Mouse (Mus musculus) spleen, adult 18-20 months (tissue): ENCODE data around the gene Atp1a3.
A peak's percentile ranks its signal among the peaks of the same experiment; 100 is the strongest.

Experiments
- DNase-seq, 2 experiments: peaks; one replicate each; pipeline ENCODE4 v3.0.0; 2022; ENCODE audit warnings: mixed read lengths in 2 of 2

Atp1a3 gene

GRCm38 (mm10) chr7:25003291-25003690 is 2.5 kb downstream of the Atp1a3 start:
- DNase-seq = no peak

DNA sequence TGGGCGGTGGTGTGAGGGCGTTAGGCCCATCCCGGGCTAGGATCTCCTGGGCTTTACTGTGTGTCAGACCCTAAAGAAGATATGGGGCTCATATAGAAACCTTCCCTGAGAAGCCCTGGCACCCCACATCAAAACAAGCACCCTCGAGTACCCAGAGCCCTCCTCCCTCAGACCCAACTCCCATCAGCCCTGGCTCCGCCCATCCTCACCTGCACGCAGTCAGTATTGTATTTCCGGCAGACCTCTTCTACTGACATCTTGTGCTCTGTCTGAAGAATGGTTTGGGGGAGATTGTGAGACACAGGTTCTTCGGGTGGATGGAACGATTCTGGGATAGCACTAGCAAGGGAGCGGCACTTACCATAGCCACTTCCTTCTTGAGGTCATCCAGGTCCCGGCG is 5.0 kb downstream of the Atp1a3 start:
- no peak for DNase-seq

GRCm38 (mm10) chr7:25000211-25000610 is 5.5 kb downstream of the Atp1a3 start:
- no peak for DNase-seq

GRCm38 (mm10) chr7:24993081-24993480 is 12.7 kb downstream of the Atp1a3 start:
- no peak for DNase-seq

DNA sequence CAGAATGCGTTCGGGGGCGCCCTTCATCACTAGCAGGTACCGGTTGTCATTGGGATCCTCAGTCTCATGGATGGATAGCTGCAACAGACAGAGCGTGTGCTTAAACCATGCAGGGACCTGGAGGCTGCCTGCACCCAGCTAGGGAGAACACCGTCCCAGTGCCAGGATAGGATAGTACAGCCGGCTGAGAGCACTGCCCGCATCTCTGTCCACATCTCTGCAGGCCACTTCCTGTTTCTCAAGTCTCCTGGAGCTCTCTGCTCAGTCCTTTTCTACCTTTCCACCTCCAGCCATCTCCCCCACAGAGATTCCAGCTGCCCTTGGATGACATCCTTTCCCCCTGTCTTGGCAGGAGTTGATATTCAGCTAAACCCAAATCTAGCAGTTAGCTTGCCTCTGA is 15.3 kb downstream of the Atp1a3 start:
- no peak for DNase-seq

DNA sequence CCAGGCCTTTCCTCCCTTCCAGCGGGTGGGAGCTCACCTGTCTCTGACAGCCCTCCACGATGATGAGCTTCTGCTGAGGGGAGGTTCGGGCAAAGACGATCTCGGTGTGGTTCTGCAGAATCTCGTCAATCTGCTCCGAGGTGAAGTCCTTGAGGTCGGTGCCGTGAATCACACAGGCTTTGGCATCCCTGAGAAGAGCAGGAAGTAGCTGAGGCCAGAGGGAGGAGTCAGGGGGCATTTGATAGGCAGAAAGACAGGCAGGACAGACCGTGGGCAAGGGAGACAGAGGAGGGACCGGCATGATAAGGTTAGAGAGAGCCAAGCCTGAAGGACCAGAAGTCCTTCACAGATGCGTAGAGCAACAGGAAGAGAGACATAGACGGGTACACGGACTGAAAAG is 17.8 kb downstream of the Atp1a3 start:
- DNase-seq = no peak

GRCm38 (mm10) chr7:24985799-24986198 is 20.0 kb downstream of the Atp1a3 start:
- no peak for DNase-seq

- no peak for DNase-seq
Measured at GRCm38 (mm10) chr7:24984307-24984706, 21.5 kb downstream of the Atp1a3 start.

DNA sequence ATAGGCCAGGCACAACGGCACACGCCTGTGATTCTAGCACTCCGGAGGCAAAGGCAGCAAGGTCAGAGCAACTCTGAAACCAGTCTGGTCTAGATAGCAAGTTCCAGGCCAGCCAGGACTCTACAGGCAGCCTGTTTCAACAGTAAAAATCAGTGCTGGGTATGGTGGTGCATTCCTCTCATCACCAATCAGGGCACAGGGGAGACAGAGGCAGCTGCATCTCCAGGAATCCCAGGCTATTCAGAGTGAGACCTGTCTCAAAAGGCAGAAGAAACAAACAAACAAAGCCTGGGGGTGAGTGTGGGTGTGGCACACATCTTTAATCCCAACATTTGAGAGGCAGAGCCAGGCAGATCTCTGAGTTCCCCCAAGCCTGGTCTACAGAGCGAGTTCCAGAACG is 22.4 kb downstream of the Atp1a3 start:
- DNase-seq = no peak

DNA sequence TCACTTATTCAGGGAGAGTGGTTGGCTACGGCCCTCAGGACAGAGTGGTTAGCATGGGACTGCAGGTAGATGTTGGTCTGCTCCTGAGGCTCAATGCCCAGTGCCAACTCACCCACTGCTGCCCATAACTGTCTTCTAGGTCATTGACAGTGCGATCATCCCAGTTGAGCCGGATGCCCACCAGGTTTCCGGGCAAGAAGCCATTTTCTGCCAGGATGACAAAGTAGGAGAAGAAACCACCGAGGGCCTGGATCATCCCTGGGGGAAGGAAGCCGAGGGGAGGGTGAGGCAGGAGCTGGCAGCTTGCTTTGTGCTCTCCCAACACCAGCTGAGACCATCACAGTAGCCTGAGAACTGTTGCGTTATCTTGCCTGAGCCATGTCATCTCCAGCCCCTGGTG is 25.3 kb downstream of the Atp1a3 start:
- DNase-seq = no peak

DNA sequence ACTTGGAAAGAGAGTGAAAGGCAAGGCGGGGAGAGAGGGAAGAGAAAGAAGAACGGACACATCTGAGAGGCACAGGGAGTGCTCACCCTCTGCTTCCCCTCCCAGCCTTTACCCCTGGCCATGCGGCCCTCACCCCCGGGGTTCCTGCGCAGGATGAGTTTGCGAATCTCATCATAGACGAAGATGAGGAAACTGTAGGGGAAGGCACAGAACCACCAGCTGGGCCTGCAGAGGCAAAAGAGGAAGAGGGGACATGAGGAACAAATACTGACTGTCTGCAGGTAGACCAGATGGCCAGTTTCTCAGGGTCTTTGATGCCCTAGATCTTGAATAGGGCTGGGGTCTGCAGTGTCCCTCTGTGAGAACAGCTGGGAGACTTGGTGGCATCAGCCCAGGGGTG is 27.0 kb downstream of the Atp1a3 start:
- no peak for DNase-seq

DNA sequence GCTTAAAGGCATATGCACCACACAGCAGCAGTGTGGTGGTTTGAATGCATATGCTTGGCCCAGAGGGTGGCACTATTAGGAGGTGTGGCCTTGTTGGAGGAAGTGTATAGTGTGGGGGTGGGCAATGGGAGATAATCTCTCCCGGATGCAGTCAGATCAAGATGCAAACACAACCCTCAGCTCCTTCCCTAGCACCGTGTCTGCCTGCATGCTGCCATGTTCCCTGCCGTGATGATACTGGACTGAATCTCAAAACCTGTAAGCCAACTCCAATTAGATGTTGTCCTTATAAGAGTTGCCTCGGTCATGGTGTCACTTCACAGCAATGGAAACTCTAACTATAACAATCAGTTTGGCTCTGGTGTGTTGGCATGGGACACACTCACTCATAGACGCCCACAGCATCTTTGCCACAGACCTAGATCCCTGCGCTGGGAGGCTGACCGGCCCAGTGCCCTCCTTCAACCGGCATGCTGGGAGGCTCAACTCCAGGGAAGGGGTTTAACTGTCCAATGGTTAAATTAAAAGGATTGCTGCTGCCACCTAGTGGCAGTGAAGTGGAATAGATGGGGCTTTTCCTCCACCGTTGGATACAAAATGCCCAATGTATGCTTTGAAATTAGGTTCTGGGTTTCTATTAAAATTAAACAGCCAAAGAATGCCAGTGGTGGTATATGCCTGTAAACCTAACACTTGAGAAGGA is 30.7 kb downstream of the Atp1a3 start:
- DNase-seq = peak in 1 of 2 experiments; percentile 38

DNA sequence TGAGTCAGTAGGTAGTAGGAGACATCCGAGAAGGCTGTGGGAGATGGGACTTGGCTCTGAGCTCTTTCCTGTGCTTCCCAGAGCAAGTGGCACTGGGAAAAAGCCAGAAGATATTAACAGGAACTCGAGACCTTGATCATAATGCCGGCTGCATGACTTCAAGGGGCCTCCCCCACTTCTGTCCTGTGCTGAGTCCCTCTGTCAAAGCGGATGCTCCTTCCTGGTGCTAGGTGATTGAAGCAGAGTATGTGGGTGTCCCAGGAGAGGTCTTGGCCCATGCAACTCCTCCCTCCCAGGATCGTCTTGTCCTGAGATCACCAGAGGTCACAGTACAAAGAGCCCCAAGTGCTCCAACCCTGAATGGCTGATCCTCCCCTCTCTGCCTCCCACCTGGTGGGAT is 31.9 kb downstream of the Atp1a3 start:
- no peak for DNase-seq

- DNase-seq = no peak
Measured at GRCm38 (mm10) chr7:24973208-24973607, 32.5 kb downstream of the Atp1a3 start.

DNA sequence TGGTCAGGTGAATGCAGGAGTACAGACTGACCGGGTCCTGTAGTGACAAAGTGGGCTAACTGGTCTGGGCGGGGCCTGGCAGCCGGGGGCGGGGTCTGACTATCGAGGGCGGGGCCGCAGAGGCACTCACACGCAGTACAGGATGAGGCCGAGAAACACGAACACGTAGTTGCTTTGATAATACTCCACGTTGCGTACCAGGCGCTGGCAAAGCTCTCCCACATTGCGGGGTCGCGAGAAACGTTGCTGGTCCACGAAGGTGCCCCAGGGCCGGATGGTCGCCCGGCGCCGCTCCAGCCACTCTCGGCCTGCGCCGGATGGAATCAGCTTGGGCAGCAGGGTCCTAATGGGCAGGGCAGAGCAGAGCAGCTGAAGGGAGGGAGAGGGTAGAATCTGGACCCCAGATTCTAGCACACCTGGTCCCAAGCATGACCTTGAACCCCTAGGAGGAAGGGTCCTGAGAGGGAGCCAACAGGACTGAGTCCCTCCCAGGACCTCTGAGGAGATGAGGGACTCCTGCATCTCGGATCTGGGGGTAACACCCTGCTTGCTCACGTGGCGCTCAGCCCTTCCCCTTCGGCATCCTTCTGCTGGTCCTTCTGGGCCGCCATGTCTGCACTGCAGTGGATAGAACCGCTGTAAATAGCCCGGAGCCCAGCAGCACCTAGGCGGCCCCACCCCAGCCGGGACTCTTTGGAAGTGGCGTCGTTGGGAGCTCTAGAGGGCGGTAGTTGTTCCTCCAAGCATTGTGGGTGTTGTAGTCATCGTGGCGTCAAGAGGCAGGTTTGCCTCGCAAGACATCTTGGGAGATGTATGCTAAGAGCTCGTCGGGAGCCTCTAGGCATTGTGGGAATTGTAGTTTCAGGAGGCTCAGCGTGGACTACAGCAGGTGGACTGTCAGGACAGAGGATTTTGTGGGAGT is 33.5 kb downstream of the Atp1a3 start, which contains the start of gene Rabac1:
Gene Rabac1, minus strand, starts transcription at position 783 of the 922 bp plus-strand sequence.
- DNase-seq = peak; percentile 79 to 86

DNA sequence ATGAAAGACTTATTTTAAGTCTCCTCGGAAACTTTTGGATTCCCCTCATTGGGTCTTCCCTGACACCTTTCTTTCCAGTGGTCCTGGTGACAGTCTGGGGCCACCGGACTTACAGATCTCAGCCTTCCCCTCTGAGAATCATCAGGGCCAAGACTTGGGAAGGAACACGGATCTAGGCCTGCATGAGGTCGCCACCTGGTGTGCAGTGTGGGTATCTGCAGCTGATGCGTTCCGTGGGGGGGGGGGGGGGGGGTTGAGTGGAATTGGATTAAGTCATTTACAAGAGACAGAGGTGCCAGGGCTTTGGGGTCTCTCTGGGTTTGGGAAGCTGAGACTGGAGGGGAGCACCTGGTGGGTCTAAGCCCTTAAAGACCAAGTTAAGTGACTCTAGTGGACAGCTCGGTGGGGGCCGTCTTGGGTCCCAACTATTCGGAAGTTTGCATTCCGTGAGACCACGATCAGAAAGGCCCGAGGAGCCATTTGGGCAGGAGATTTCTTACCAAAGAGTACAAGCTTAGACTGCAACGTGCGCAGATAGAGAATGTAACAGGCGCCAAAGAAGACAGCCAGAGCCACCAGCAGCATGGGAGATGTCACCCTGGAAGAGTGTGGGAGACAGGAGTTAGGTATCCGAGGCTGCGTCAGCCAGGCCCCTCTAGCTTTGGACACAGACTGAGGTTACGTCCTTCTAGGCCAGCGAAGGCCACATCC is 34.3 kb downstream of the Atp1a3 start:
- DNase-seq = no peak

GRCm38 (mm10) chr7:24970341-24970740 is 35.4 kb downstream of the Atp1a3 start:
- no peak for DNase-seq

DNA sequence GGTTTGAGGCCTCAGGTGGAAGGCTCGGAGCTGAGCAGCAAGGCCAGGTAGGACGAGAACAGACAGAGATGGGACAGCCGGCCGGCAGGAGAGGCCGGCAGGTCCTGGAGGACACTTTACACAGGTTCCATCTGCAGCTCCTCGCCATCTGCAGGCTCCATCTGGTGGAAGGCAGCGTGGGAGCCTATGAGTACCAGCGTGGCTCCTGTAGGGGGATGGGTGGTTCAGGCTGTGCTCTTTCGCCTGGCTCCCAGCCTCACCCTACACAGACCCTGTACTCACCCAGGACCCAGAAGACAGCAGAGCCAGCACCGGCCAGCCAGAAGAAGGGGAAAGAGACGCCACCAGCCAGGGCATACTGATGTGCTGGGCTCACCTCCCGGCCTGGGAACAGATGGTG is 36.0 kb downstream of the Atp1a3 start:
- no peak for DNase-seq

- DNase-seq = no peak
Measured at GRCm38 (mm10) chr7:24968463-24968862, 37.3 kb downstream of the Atp1a3 start.

GRCm38 (mm10) chr7:24967966-24968365 is 37.8 kb downstream of the Atp1a3 start:
- DNase-seq = no peak

DNA sequence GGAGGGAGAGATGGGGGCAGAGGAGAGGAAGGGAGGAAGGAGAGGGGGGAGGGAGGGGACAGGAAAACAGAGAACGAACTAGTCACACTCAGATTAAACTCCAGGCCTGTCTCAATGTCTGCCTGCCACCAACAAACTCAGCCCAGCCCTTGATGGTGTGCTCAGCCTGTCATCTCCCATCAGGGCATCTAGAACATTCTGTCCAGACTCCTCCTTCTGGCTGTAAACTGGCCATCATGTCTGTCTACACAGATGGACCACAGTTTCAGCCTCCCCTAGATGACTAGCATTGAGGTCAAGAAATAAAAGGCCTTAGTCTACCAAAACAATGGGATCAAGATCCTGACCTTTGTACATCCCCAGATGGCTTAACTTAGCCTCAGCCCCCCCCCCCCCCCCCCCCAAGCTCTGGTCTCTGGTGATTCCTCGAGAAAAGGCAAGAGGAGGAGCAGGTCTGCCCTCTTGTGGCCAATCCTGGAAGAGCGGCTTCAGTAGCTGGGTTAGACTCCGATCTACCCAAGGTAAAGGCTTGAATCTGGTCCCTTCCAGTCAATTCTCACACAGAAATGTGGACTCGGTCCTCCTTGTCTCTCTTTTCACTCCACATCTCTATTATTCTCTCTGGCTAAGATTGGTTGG is 40.7 kb downstream of the Atp1a3 start:
- peak; percentile 69 to 86 for DNase-seq

GRCm38 (mm10) chr7:24964288-24964687 is 41.5 kb downstream of the Atp1a3 start:
- no peak for DNase-seq

GRCm38 (mm10) chr7:24955226-24955625 is 50.5 kb downstream of the Atp1a3 start:
- DNase-seq = no peak
